Mouse (Mus musculus): ENCODE measurements at regions not wholly inside any gene's neighbourhood (a gene's known extent, or its start where the extent isn't known, plus 50 kb on each side); places are given as distances from the start of the nearest gene placed in this dataset.

DNA sequence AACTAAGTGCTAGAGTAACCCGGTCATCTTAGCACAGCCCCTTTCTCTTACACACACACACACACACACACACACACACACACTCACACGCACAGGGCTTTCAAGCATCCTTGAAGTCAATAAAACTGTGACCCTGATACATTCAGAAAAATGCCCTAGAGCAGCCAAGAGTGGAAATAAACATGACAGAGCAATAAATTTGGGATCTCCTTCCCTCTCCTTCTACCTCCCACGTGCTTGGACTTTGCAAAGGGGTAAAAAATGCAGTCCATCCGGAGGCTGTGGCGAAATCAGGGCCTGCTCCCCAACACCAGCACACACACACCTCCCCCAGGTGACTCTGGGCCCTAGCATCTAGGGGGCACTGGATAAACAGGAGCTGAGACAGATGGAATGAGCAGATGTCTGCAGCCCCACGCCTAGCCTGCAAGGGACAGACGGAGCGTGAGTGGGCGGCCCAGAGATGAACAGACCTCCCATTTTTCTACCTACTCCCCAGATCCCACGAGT, 71.3 kb upstream of the Jarid2 start:
- H3K4me1 ChIP-seq (ENCODE audit: control insufficient read depth, insufficient read depth, low read length), result peaks cover 4% of the 10 kb centered on the region; the same call in 1 of the 2 replicates
- no peak overlapping the region for H3K4me2 ChIP-seq (ENCODE audit: low read depth, severe bottlenecking)
- WGBS, result 54% methylated on average over 10 of the region's 10 CpGs
- H3K9me3 ChIP-seq (ENCODE audit: control insufficient read depth, low read length), result no peaks in the 10 kb centered on the region
- H3K4me3 ChIP-seq (ENCODE audit: low read depth, low read length), result no peak overlapping the region
- ATAC-seq (ENCODE audit: insufficient number of reproducible peaks, low FRiP score, low TSS enrichment, low read depth), result no peak
- H3K27ac ChIP-seq (replicated peaks; ENCODE audit: low read depth, low read length), result no peak overlapping the region
- no peaks in the 10 kb centered on the region for H3K27me3 ChIP-seq (ENCODE audit: control insufficient read depth, insufficient read depth, low read length)
- no peak overlapping the region for H3K9ac ChIP-seq (ENCODE audit: low read length)
- H3K36me3 ChIP-seq (ENCODE audit: control insufficient read depth, insufficient read depth, low read length), result no peaks in the 10 kb centered on the region
- DNase-seq (ENCODE audit: low spot score), result no peak

DNA sequence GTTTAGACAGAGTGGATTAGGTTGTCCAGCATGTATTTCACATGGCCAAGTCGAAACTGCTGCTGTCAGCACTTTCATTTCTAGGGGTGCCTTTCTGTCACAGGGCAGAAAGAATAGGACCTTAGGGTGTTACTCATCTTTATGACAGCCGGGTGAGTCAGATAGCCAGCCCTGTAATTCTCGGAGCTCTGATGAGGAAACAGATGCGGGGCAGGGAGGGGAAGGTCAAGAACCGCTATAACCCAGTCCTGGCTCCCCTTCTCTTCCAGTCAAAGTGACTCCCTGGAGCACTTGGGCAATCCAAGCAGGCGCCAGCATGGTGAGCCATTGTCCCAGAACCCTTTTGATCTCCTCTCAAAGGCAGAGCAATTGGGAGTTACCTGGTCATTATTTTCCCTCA, 69.4 kb upstream of the Jarid2 start:
- ATAC-seq (ENCODE audit: insufficient number of reproducible peaks, low FRiP score, low TSS enrichment, low read depth), result no peak
- DNase-seq (ENCODE audit: low spot score), result no peak
- Histone ChIP-seq H3K9ac (ENCODE audit: low read length) (no peak overlapping the region), H3K27ac (replicated peaks; ENCODE audit: low read depth, low read length) (no peak overlapping the region), H3K9me3 (ENCODE audit: control insufficient read depth, low read length) (no peaks in the 10 kb centered on the region), H3K4me2 (ENCODE audit: low read depth, severe bottlenecking) (no peak overlapping the region), H3K36me3 (ENCODE audit: control insufficient read depth, insufficient read depth, low read length) (no peaks in the 10 kb centered on the region), H3K27me3 (ENCODE audit: control insufficient read depth, insufficient read depth, low read length) (no peaks in the 10 kb centered on the region), H3K4me3 (ENCODE audit: low read depth, low read length) (no peak overlapping the region), H3K4me1 (ENCODE audit: control insufficient read depth, insufficient read depth, low read length) (peaks cover 4% of the 10 kb centered on the region; the same call in 1 of the 2 replicates)
- 52% methylated on average over 6 of the region's 6 CpGs for WGBS

DNA sequence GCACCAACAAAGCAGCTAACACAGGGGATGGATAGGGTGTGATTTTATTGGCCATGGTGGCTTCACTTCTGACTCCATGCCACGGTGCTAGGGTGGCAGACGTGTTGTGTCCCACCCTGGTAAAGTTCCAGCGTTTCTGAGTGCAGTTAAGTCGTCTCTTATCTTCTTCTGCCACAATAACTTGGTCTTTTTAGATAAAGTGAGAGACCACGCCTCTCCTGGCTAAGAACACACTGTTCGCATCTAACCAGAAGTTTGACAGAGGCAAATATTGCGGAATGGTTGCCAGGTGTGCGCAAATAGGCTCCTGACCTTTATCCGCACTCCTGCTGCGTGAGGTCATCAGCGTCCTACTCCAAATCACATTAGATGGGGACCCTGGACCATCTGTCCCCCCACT, 66.2 kb upstream of the Jarid2 start:
- no peak overlapping the region for H3K27ac ChIP-seq (replicated peaks; ENCODE audit: low read depth, low read length)
- DNase-seq (ENCODE audit: low spot score), result no peak
- no peaks in the 10 kb centered on the region for H3K36me3 ChIP-seq (ENCODE audit: control insufficient read depth, insufficient read depth, low read length)
- H3K9me3 ChIP-seq (ENCODE audit: control insufficient read depth, low read length), result no peaks in the 10 kb centered on the region
- H3K4me2 ChIP-seq (ENCODE audit: low read depth, severe bottlenecking), result no peak overlapping the region
- no peak for ATAC-seq (ENCODE audit: insufficient number of reproducible peaks, low FRiP score, low TSS enrichment, low read depth)
- WGBS, result 79% methylated on average over 11 of the region's 11 CpGs
- no peak overlapping the region for H3K9ac ChIP-seq (ENCODE audit: low read length)
- no peaks in the 10 kb centered on the region for H3K27me3 ChIP-seq (ENCODE audit: control insufficient read depth, insufficient read depth, low read length)
- H3K4me1 ChIP-seq (ENCODE audit: control insufficient read depth, insufficient read depth, low read length), result peaks cover 2% of the 10 kb centered on the region; the same call in 1 of the 2 replicates
- H3K4me3 ChIP-seq (ENCODE audit: low read depth, low read length), result no peak overlapping the region

DNA sequence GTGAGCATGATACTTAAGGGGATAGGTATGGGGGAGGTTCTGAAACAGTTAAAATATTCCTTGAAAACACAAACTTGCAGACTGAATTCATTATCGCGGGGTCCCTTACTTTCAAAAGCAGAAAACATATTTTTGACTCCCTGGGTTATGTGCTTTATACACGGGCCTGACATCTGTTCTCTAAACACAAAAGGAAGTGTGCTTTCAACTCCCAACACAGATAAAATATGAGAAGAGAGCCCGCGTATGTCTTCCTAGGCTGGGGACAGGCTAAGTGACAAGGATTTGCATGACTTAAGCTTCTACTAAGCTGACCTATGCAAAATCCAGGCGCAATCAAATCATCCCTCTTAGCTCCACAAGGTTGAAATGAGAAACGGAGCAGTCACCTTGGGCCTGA, 65.5 kb upstream of the Jarid2 start:
- WGBS, result 77% methylated on average over 7 of the region's 7 CpGs
- H3K27me3 ChIP-seq (ENCODE audit: control insufficient read depth, insufficient read depth, low read length), result no peaks in the 10 kb centered on the region
- no peaks in the 10 kb centered on the region for H3K9me3 ChIP-seq (ENCODE audit: control insufficient read depth, low read length)
- ATAC-seq (ENCODE audit: insufficient number of reproducible peaks, low FRiP score, low TSS enrichment, low read depth) (no peak), DNase-seq (ENCODE audit: low spot score) (no peak)
- H3K27ac ChIP-seq (replicated peaks; ENCODE audit: low read depth, low read length), result no peak overlapping the region
- no peak overlapping the region for H3K9ac ChIP-seq (ENCODE audit: low read length)
- no peak overlapping the region for H3K4me2 ChIP-seq (ENCODE audit: low read depth, severe bottlenecking)
- no peaks in the 10 kb centered on the region for H3K36me3 ChIP-seq (ENCODE audit: control insufficient read depth, insufficient read depth, low read length)
- no peaks in the 10 kb centered on the region for H3K4me1 ChIP-seq (ENCODE audit: control insufficient read depth, insufficient read depth, low read length)
- H3K4me3 ChIP-seq (ENCODE audit: low read depth, low read length), result no peak overlapping the region

DNA sequence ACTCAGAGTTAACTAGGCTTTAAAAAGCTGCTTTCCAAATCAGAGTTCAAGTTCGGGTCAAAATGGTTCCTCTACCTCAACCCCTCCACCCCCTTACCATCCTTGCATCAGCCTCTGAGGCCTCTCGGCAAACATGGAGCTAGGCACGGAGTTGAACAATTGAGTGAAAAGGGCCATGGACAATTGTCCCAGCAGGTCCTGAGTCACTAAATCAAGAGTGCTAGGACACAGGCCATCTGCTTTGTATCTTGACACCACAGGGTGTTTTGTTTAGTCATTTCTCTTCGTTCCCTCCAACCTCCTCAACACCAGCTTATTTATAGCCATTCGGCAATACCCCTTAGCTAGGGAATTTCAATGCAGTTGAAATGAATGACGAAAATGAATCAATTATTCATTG, 59.5 kb upstream of the Jarid2 start:
- Histone ChIP-seq H3K27ac (replicated peaks; ENCODE audit: low read depth, low read length) (no peak overlapping the region), H3K4me3 (ENCODE audit: low read depth, low read length) (no peak overlapping the region), H3K9ac (ENCODE audit: low read length) (no peak overlapping the region), H3K36me3 (ENCODE audit: control insufficient read depth, insufficient read depth, low read length) (no peaks in the 10 kb centered on the region), H3K27me3 (ENCODE audit: control insufficient read depth, insufficient read depth, low read length) (peaks cover 2% of the 10 kb centered on the region; the same call in 1 of the 2 replicates), H3K9me3 (ENCODE audit: control insufficient read depth, low read length) (no peaks in the 10 kb centered on the region), H3K4me2 (ENCODE audit: low read depth, severe bottlenecking) (no peak overlapping the region), H3K4me1 (ENCODE audit: control insufficient read depth, insufficient read depth, low read length) (no peaks in the 10 kb centered on the region; the same call in 1 of the 2 replicates)
- ATAC-seq (ENCODE audit: insufficient number of reproducible peaks, low FRiP score, low TSS enrichment, low read depth) (no peak), DNase-seq (ENCODE audit: low spot score) (no peak)
- 76% methylated on average over 6 of the region's 6 CpGs for WGBS

DNA sequence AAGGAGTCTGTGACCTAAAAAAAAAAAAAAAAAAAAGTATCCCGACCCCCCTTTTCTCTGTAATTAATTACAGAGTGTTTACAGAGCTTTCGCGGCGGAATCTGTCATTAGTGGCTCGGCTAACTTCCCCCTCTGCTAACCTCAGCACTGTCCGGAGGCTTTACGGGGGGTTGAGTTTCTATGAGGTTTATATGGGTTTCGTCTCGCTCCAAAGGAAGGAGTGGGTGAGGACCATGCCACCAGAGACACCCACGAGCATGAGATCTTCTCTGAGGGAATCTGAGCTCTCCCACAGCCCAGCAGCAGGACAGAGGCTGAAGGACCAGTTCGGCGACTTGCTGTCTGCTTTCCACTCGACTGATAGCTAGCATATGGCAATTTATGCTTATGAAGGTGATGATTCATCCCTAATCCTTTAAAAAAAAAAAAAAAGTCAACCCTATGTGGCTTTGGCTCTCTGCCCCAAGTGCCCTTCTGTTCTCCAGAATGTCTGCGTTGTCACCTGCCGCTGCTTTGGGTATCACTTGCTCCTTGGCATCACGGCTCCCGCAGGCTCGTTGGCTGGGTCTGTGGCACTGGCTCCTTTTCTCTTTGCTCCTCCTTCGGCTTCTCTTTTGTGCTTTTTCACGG, 55.8 kb upstream of the Jarid2 start:
- Histone ChIP-seq H3K4me2 (ENCODE audit: low read depth, severe bottlenecking) (peak overlapping the region; percentile 26; the same call in 1 of the 2 replicates), H3K4me3 (ENCODE audit: low read depth, low read length) (no peak overlapping the region), H3K4me1 (ENCODE audit: control insufficient read depth, insufficient read depth, low read length) (no peaks in the 10 kb centered on the region; the same call in 1 of the 2 replicates), H3K9ac (ENCODE audit: low read length) (no peak overlapping the region), H3K27ac (replicated peaks; ENCODE audit: low read depth, low read length) (no peak overlapping the region), H3K36me3 (ENCODE audit: control insufficient read depth, insufficient read depth, low read length) (no peaks in the 10 kb centered on the region), H3K27me3 (ENCODE audit: control insufficient read depth, insufficient read depth, low read length) (peaks cover 2% of the 10 kb centered on the region; the same call in 1 of the 2 replicates), H3K9me3 (ENCODE audit: control insufficient read depth, low read length) (no peaks in the 10 kb centered on the region)
- ATAC-seq (ENCODE audit: insufficient number of reproducible peaks, low FRiP score, low TSS enrichment, low read depth), result no peak
- DNase-seq (ENCODE audit: low spot score), result no peak
- WGBS, result 11% methylated on average over 20 of the region's 20 CpGs

DNA sequence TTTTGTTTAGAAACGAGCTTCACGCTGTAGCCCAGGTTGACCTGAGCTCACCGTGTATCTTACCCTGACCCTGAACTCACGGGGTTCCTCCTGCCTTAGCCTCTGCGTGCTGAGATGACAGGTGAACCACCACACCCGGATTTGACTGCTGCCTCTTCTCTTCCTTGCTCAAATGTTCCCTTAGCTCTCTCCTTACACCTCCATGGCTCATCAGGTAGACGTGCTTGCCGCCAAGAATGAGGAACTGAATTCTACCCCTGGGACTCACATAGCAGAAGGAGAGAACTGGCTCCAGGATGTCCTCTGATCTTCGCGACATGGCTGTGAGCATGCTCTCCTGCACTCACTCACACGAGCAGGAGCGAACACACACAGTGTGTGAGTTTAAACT, 55.3 kb upstream of the Jarid2 start:
- Histone ChIP-seq H3K4me3 (ENCODE audit: low read depth, low read length) (no peak overlapping the region), H3K27me3 (ENCODE audit: control insufficient read depth, insufficient read depth, low read length) (peaks cover 2% of the 10 kb centered on the region; the same call in 1 of the 2 replicates), H3K4me1 (ENCODE audit: control insufficient read depth, insufficient read depth, low read length) (no peaks in the 10 kb centered on the region; the same call in 1 of the 2 replicates), H3K9ac (ENCODE audit: low read length) (no peak overlapping the region), H3K36me3 (ENCODE audit: control insufficient read depth, insufficient read depth, low read length) (no peaks in the 10 kb centered on the region), H3K4me2 (ENCODE audit: low read depth, severe bottlenecking) (peak overlapping the region; percentile 26; the same call in 1 of the 2 replicates), H3K27ac (replicated peaks; ENCODE audit: low read depth, low read length) (no peak overlapping the region), H3K9me3 (ENCODE audit: control insufficient read depth, low read length) (no peaks in the 10 kb centered on the region)
- 19% methylated on average over 12 of the region's 12 CpGs for WGBS
- DNase-seq (ENCODE audit: low spot score) (no peak), ATAC-seq (ENCODE audit: insufficient number of reproducible peaks, low FRiP score, low TSS enrichment, low read depth) (no peak)

DNA sequence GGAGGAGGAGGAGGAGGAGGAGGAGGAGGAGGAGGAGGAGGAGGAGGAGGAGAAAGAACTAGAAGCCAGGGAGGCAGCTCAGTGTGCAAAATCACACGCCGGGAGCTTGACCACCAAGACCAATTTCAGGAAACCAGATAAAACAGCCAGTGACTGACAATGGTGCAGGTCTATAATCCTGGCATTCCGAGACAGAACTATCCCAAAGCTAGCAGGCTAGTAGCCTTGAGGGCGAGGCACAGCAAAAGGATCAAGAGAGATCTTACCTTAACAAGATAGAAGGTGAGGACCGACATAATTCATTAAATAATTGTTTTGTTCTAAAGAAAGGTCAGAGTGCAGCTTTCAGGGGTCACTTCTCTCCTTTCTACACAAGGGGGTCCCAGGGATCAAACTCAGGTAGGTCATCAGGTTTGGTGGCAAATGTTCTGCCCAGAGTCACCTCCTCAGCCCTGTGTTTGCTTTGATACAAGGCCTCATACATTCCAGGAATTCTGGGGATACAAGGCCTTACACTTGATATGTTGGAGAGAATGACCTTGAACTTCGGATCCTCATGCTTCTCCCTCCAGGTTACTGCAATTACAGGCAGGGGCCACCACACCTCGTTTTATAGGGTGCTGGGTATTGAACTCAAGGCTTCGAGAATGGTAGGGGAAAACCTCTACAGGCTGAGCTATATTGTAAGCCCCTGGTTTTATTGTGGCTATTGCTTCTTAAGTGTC, 54.2 kb upstream of the Jarid2 start:
- WGBS, result 69% methylated on average over 8 of the region's 8 CpGs

More for the DNA sequence above, 54.2 kb upstream of the Jarid2 start:
- no peaks in the 10 kb centered on the region for H3K9me3 ChIP-seq (ENCODE audit: control insufficient read depth, low read length)
- H3K9ac ChIP-seq (ENCODE audit: low read length), result no peak overlapping the region
- no peak overlapping the region for H3K4me3 ChIP-seq (ENCODE audit: low read depth, low read length)
- H3K4me1 ChIP-seq (ENCODE audit: control insufficient read depth, insufficient read depth, low read length), result no peaks in the 10 kb centered on the region; the same call in 1 of the 2 replicates
- H3K27ac ChIP-seq (replicated peaks; ENCODE audit: low read depth, low read length), result no peak overlapping the region
- H3K27me3 ChIP-seq (ENCODE audit: control insufficient read depth, insufficient read depth, low read length), result peaks cover 2% of the 10 kb centered on the region; the same call in 1 of the 2 replicates
- ATAC-seq (ENCODE audit: insufficient number of reproducible peaks, low FRiP score, low TSS enrichment, low read depth) (no peak), DNase-seq (ENCODE audit: low spot score) (no peak)
- no peaks in the 10 kb centered on the region for H3K36me3 ChIP-seq (ENCODE audit: control insufficient read depth, insufficient read depth, low read length)
- H3K4me2 ChIP-seq (ENCODE audit: low read depth, severe bottlenecking), result no peak overlapping the region
